In genomic region chr12:119185441-119185840, GRCm38 (mm10) we compare ENCODE assay signal across 28 mouse cellular contexts. TPM values are rescaled to one million over a fixed set of nuclear protein-coding genes. Genes with fewer than 3 reads are reported as not detected.
DNase-seq lines count a peak whose midpoint lies in the region; ATAC-seq lines count a peak whose summit lies in the region.
"Had no signal": no experiment of that assay in that cellular context is flagged by ENCODE, and none has a peak within 500 bp of the region (broad histone marks: within the 10 kb centered on the region; RNA-seq: fewer than 3 reads in every experiment).

No protein-coding gene starts in this region.

- H3K4me3 ChIP-seq in embryonic facial prominence, embryonic 11.5 days (ENCODE audit: low read depth, low read length) = no peak overlapping the region
- no peak overlapping the region for H3K4me3 ChIP-seq in embryonic facial prominence, embryonic 10.5 days
- H3K4me3 ChIP-seq: embryonic facial prominence, embryonic 13.5 days; embryonic facial prominence, embryonic 15.5 days; erythroblast, embryonic 14.5 days; forebrain, embryonic 10.5 days; forebrain, embryonic 12.5 days had no signal

- intact Hi-C loops in left cerebral cortex, postnatal 25 days (cut with DNase I) = no loop called here

- ATAC-seq in embryonic facial prominence, embryonic 11.5 days (replicated peaks; ENCODE audit: insufficient number of reproducible peaks, low FRiP score, low TSS enrichment, low read depth) = no peak
- ATAC-seq in activated CD4-positive, CD25-positive, alpha-beta regulatory T cell, adult 4 months = peak; percentile 66
- peak; percentile 79 for ATAC-seq in inflammation-experienced regulatory T-cells, adult 6 months
- ATAC-seq: forebrain, embryonic 14.5 days; forebrain, embryonic 16.5 days; Patski had no signal

- H3K4me1 ChIP-seq in embryonic facial prominence, embryonic 11.5 days (ENCODE audit: control insufficient read depth, insufficient read depth, low read length) = no peaks in the 10 kb centered on the region
- peaks cover 2% of the 10 kb centered on the region; the same call in 1 of the 2 replicates for H3K4me1 ChIP-seq in embryonic facial prominence, embryonic 10.5 days
- H3K4me1 ChIP-seq: embryonic facial prominence, embryonic 13.5 days; embryonic facial prominence, embryonic 15.5 days; forebrain, embryonic 10.5 days; forebrain, embryonic 12.5 days had no signal

- WGBS in embryonic facial prominence, embryonic 11.5 days = 65% methylated on average over 1 of the region's 1 CpGs
- WGBS in embryonic facial prominence, embryonic 10.5 days = 86% methylated on average over 1 of the region's 1 CpGs

- peak; percentile 38 for DNase-seq in embryonic facial prominence, embryonic 11.5 days (ENCODE audit: low spot score)
- DNase-seq in embryonic facial prominence, embryonic 10.5 days (ENCODE audit: low spot score) = no peak
- DNase-seq in left cerebral cortex, postnatal 25 days (ENCODE audit: low spot score in 2 of 2) = no peak
- DNase-seq in right cerebral cortex, postnatal 25 days = no peak
- DNase-seq: adrenal gland, adult 2 months; adrenal gland, postnatal 10 days; adrenal gland, postnatal 25 days; B cell, adult 2 months; cerebellum, adult 11 months; cerebellum, adult 18-20 months; cerebellum, adult 8-10 months; cerebellum, adult 9-11 months; cerebellum, postnatal 14 days; cerebellum, postnatal 36 days; embryo, embryonic 11 days had no signal

- no peaks in the 10 kb centered on the region for H3K36me3 ChIP-seq in embryonic facial prominence, embryonic 11.5 days (replicated peaks; ENCODE audit: control insufficient read depth, insufficient read depth, low read depth, low read length)
- peaks cover 6% of the 10 kb centered on the region; the same call in 1 of the 2 replicates for H3K36me3 ChIP-seq in embryonic facial prominence, embryonic 10.5 days (replicated peaks)
- H3K36me3 ChIP-seq: embryonic facial prominence, embryonic 13.5 days; embryonic facial prominence, embryonic 15.5 days; G1E had no signal

- H3K9me3 ChIP-seq in embryonic facial prominence, embryonic 11.5 days (replicated peaks; ENCODE audit: control insufficient read depth, low read length) = no peaks in the 10 kb centered on the region
- no peaks in the 10 kb centered on the region for H3K9me3 ChIP-seq in embryonic facial prominence, embryonic 10.5 days
- H3K9me3 ChIP-seq: embryonic facial prominence, embryonic 13.5 days; embryonic facial prominence, embryonic 15.5 days; forebrain, embryonic 10.5 days; forebrain, embryonic 12.5 days; G1E had no signal

- H3K4me2 ChIP-seq in embryonic facial prominence, embryonic 11.5 days (ENCODE audit: low read depth, low read length) = no peak overlapping the region
- H3K4me2 ChIP-seq: embryonic facial prominence, embryonic 13.5 days; embryonic facial prominence, embryonic 15.5 days; forebrain, embryonic 12.5 days had no signal

- H3K9ac ChIP-seq in embryonic facial prominence, embryonic 11.5 days (replicated peaks; ENCODE audit: low read length) = no peak overlapping the region
- H3K9ac ChIP-seq: embryonic facial prominence, embryonic 13.5 days; embryonic facial prominence, embryonic 15.5 days; forebrain, embryonic 12.5 days had no signal

- H3K27me3 ChIP-seq in embryonic facial prominence, embryonic 11.5 days (ENCODE audit: control insufficient read depth, insufficient read depth, low read length) = no peaks in the 10 kb centered on the region
- H3K27me3 ChIP-seq in embryonic facial prominence, embryonic 10.5 days (replicated peaks; ENCODE audit: low read depth, poor library complexity, severe bottlenecking) = no peaks in the 10 kb centered on the region
- H3K27me3 ChIP-seq: CH12.LX; embryonic facial prominence, embryonic 13.5 days; embryonic facial prominence, embryonic 15.5 days; forebrain, embryonic 12.5 days; Patski had no signal

- H3K27ac ChIP-seq in embryonic facial prominence, embryonic 11.5 days (replicated peaks; ENCODE audit: low read depth, low read length) = no peak overlapping the region
- no peak overlapping the region for H3K27ac ChIP-seq in embryonic facial prominence, embryonic 10.5 days (replicated peaks)
- H3K27ac ChIP-seq: embryonic facial prominence, embryonic 13.5 days; embryonic facial prominence, embryonic 15.5 days; forebrain, embryonic 10.5 days; forebrain, embryonic 12.5 days had no signal

RNA-seq across cellular contexts. Expression of gene Itgb8, which starts 53.2 kb away (rescaled TPM):
- 7.8 and 8.4 TPM in 2 replicates for polyA plus RNA-seq in embryonic facial prominence, embryonic 11.5 days (2014; fragmentation: Nextera tagmentation; extraction: Ambion mirVana)
- 6.5 and 9.8 TPM in 2 replicates for polyA plus RNA-seq in embryonic facial prominence, embryonic 10.5 days (2016; fragmentation: Nextera tagmentation; extraction: Ambion mirVana)
- polyA plus RNA-seq in activated CD4-positive, CD25-positive, alpha-beta regulatory T cell, adult 4 months (2017; shearing (Covaris generic)) = 10 to 100 TPM; 11.3 to 15.6 TPM
- polyA plus RNA-seq in inflammation-experienced regulatory T-cells, adult 6 months (2017; shearing (Covaris generic)) = 10 to 100 TPM; 15.3 to 29.8 (median 19.5) TPM
- total RNA-seq in left cerebral cortex, postnatal 25 days (2021) = 10 to 100 TPM; 31.9 to 44.1 TPM
- total RNA-seq: CH12.LX; common myeloid progenitor, adult 5-6 weeks had no signal
- polyA plus RNA-seq: erythroblast, embryonic 14.5 days; G1E had no signal
